Mouse (Mus musculus): ENCODE measurements around the gene Kif16b. TPM values are rescaled to one million over a fixed set of nuclear protein-coding genes. Genes with fewer than 3 reads are reported as not detected.

The Kif16b gene
- total and polyA plus RNA-seq, 3 experiments = 10.7 to 32.0 (median 13.0) TPM

- Histone ChIP-seq H3K79me2 (ENCODE audit: control insufficient read depth, insufficient read depth, low read length, poor library complexity) (no peaks in the 10 kb centered on the region), H3K36me3 (ENCODE audit: control insufficient read depth in 1 of 2, insufficient read depth in 2 of 2, low read length in 2 of 2) (peaks cover 0 to 18% of the 10 kb centered on the region in 2 experiments; a peak in 2 of 4 replicates), H3K4me3 (ENCODE audit: control insufficient read depth in 1 of 2, insufficient read depth in 1 of 2, low read depth in 2 of 2, low read length in 2 of 2) (no peak overlapping the region), H3K27ac (ENCODE audit: control insufficient read depth, low read depth, low read length) (no peak overlapping the region), H3K9ac (ENCODE audit: control insufficient read depth, low read depth, low read length, poor library complexity, severe bottlenecking) (no peak overlapping the region), H3K4me1 (ENCODE audit: control insufficient read depth in 1 of 2, insufficient read depth in 2 of 2, low read length in 2 of 2) (peaks cover 6 to 27% of the 10 kb centered on the region in 2 experiments), H3K9me3 (replicated peaks; ENCODE audit: insufficient read depth, low read length) (no peaks in the 10 kb centered on the region), H3K27me3 (ENCODE audit: control insufficient read depth in 1 of 2, insufficient read depth in 2 of 2, low read length in 2 of 2) (no peaks in the 10 kb centered on the region)
- TF ChIP-seq GATA1 (IDR thresholded peaks at IDR 0.05; ENCODE audit: low read depth, low read length) (no peak), MAZ (IDR thresholded peaks at IDR 0.05; ENCODE audit: low read depth, low read length) (no peak), POLR2AphosphoS5 (IDR thresholded peaks at IDR 0.05; ENCODE audit: borderline replicate concordance, low read depth, low read length) (no peak), ZNF384 (IDR thresholded peaks at IDR 0.05; ENCODE audit: low read depth, low read length) (no peak), USF1 (IDR thresholded peaks at IDR 0.05; ENCODE audit: low read depth, low read length) (no peak), MXI1 (IDR thresholded peaks at IDR 0.05; ENCODE audit: low read depth, low read length) (no peak), ETS1 (IDR thresholded peaks at IDR 0.05; ENCODE audit: low read depth, low read length) (no peak), NELFE (IDR thresholded peaks at IDR 0.05; ENCODE audit: low read depth, low read length) (no peak), RCOR1 (IDR thresholded peaks at IDR 0.05; ENCODE audit: low read depth, low read length) (no peak), RAD21 (IDR thresholded peaks at IDR 0.05; ENCODE audit: low read depth, low read length) (no peak), MYB (IDR thresholded peaks at IDR 0.05; ENCODE audit: low read depth, low read length) (no peak), SIN3A (IDR thresholded peaks at IDR 0.05; ENCODE audit: low read length) (no peak), CHD1 (IDR thresholded peaks at IDR 0.05; ENCODE audit: low read depth, low read length) (no peak), POLR2A (IDR thresholded peaks at IDR 0.05; ENCODE audit: control insufficient read depth in 1 of 2, insufficient read depth in 1 of 2, low read depth in 1 of 2, low read length in 2 of 2, poor library complexity in 1 of 2) (no peak), CHD2 (IDR thresholded peaks at IDR 0.05; ENCODE audit: low read length) (no peak), JUND (IDR thresholded peaks at IDR 0.05; ENCODE audit: low read depth, low read length) (no peak), USF2 (IDR thresholded peaks at IDR 0.05; ENCODE audit: borderline replicate concordance in 1 of 2, insufficient read depth in 1 of 2, low read depth in 1 of 2, low read length in 2 of 2) (no peak), TCF12 (IDR thresholded peaks at IDR 0.05; ENCODE audit: low read depth, low read length) (no peak), MAFK (IDR thresholded peaks at IDR 0.05; ENCODE audit: borderline replicate concordance, low read depth, low read length) (no peak), UBTF (IDR thresholded peaks at IDR 0.05; ENCODE audit: borderline replicate concordance, insufficient read depth, low read depth, low read length) (no peak)
- no peak for DNase-seq (ENCODE audit: low read depth, low spot score)
These were observed 140.5 kb downstream of the Kif16b start for GRCm38 (mm10) chr2:142760843-142761242.

- Histone ChIP-seq H3K36me3 (ENCODE audit: control insufficient read depth in 1 of 2, insufficient read depth in 2 of 2, low read length in 2 of 2) (peaks cover 0 to 29% of the 10 kb centered on the region in 2 experiments; a peak in 2 of 4 replicates), H3K79me2 (ENCODE audit: control insufficient read depth, insufficient read depth, low read length, poor library complexity) (no peaks in the 10 kb centered on the region), H3K27ac (ENCODE audit: control insufficient read depth, low read depth, low read length) (peak overlapping the region; percentile 42; the same call in 1 of the 2 replicates), H3K4me3 (ENCODE audit: control insufficient read depth in 1 of 2, insufficient read depth in 1 of 2, low read depth in 2 of 2, low read length in 2 of 2) (no peak overlapping the region), H3K4me1 (ENCODE audit: control insufficient read depth in 1 of 2, insufficient read depth in 2 of 2, low read length in 2 of 2) (peaks cover 6 to 30% of the 10 kb centered on the region in 2 experiments), H3K9me3 (replicated peaks; ENCODE audit: insufficient read depth, low read length) (no peaks in the 10 kb centered on the region), H3K27me3 (ENCODE audit: control insufficient read depth in 1 of 2, insufficient read depth in 2 of 2, low read length in 2 of 2) (no peaks in the 10 kb centered on the region), H3K9ac (ENCODE audit: control insufficient read depth, low read depth, low read length, poor library complexity, severe bottlenecking) (no peak overlapping the region)
- no peak for TF ChIP-seq E2F4 (IDR thresholded peaks at IDR 0.05; ENCODE audit: borderline replicate concordance, low read depth, low read length)
- TF ChIP-seq EP300 (IDR thresholded peaks at IDR 0.05; ENCODE audit: low read depth in 1 of 2, low read length in 2 of 2) = peak; percentile 53 to 67; a peak in 3 of 4 replicates
- no peak for TF ChIP-seq TCF12 (IDR thresholded peaks at IDR 0.05; ENCODE audit: low read depth, low read length)
- TF ChIP-seq MYC (IDR thresholded peaks at IDR 0.05; ENCODE audit: low read depth, low read length) = no peak
- no peak for TF ChIP-seq POLR2A (IDR thresholded peaks at IDR 0.05; ENCODE audit: control insufficient read depth in 1 of 2, insufficient read depth in 1 of 2, low read depth in 1 of 2, low read length in 2 of 2, poor library complexity in 1 of 2)
- TF ChIP-seq RCOR1 (IDR thresholded peaks at IDR 0.05; ENCODE audit: low read depth, low read length) = 0 out of 2 replicates have a peak, but pooled peaks have one; percentile 35
- peak; percentile 37 for TF ChIP-seq GATA1 (IDR thresholded peaks at IDR 0.05; ENCODE audit: low read depth, low read length)
- TF ChIP-seq MYB (IDR thresholded peaks at IDR 0.05; ENCODE audit: low read depth, low read length) = peak; percentile 26; the same call in 1 of the 2 replicates
- TF ChIP-seq ZMIZ1 (IDR thresholded peaks at IDR 0.05; ENCODE audit: low read depth, low read length) = no peak
- TF ChIP-seq UBTF (IDR thresholded peaks at IDR 0.05; ENCODE audit: borderline replicate concordance, insufficient read depth, low read depth, low read length) = no peak
- DNase-seq (ENCODE audit: low read depth, low spot score) = peak; percentile 64
These were observed 142.1 kb downstream of the Kif16b start for GRCm38 (mm10) chr2:142759192-142759591.
